Mouse (Mus musculus): ENCODE measurements around the gene Kbtbd6. TPM values are rescaled to one million over a fixed set of nuclear protein-coding genes. Genes with fewer than 3 reads are reported as not detected.

The Kbtbd6 gene
- polyA plus RNA-seq, 1 experiment from 2014 or later, result 0.98 TPM

GRCm38 (mm10) chr14:79480624-79481338 is 29.1 kb downstream of the Kbtbd6 start, which contains the start of gene Elf1:
Gene Elf1 (plus strand): TSS chr14:79481194.
- H3K4me2 ChIP-seq (replicated peaks; ENCODE audit: low read depth), result peak within 1 kb of the TSS; percentile 80
- no peaks in the 10 kb centered on the region for H3K4me1 ChIP-seq (replicated peaks; ENCODE audit: control insufficient read depth, insufficient read depth, low read length)
- H3K27ac ChIP-seq (ENCODE audit: low read depth, low read length), result peak within 1 kb of the TSS; percentile 100
- 0 out of 2 replicates have a peak, but pooled peaks cover 6% of the 10 kb centered on the region for H3K36me3 ChIP-seq (ENCODE audit: control insufficient read depth, insufficient read depth)
- peak within 1 kb of the TSS; percentile 95 for H3K4me3 ChIP-seq (ENCODE audit: low read depth, low read length)
- H3K9ac ChIP-seq (ENCODE audit: low read depth, low read length), result peak within 1 kb of the TSS; percentile 99
- no peak for TF ChIP-seq CTCF (IDR thresholded peaks at IDR 0.05; ENCODE audit: low read depth)
- no peaks in the 10 kb centered on the region for H3K9me3 ChIP-seq (ENCODE audit: control insufficient read depth)
- no peaks in the 10 kb centered on the region for H3K27me3 ChIP-seq (replicated peaks; ENCODE audit: control insufficient read depth, insufficient read depth, low read length)
- WGBS, result under 1% methylated on average over 72 of the region's 96 CpGs
- ATAC-seq, result peak; percentile 79

- peak within 1 kb of the TSS; percentile 80 for H3K4me2 ChIP-seq (replicated peaks; ENCODE audit: low read depth)
- H3K27ac ChIP-seq (ENCODE audit: low read depth, low read length), result peak within 1 kb of the TSS; percentile 100
- H3K36me3 ChIP-seq (ENCODE audit: control insufficient read depth, insufficient read depth), result 0 out of 2 replicates have a peak, but pooled peaks cover 5% of the 10 kb centered on the region
- no peaks in the 10 kb centered on the region; the same call in 1 of the 2 replicates for H3K4me1 ChIP-seq (replicated peaks; ENCODE audit: control insufficient read depth, insufficient read depth, low read length)
- peak within 1 kb of the TSS; percentile 99 for H3K9ac ChIP-seq (ENCODE audit: low read depth, low read length)
- WGBS, result under 1% methylated on average over 81 of the region's 86 CpGs
- peak within 1 kb of the TSS; percentile 95 for H3K4me3 ChIP-seq (ENCODE audit: low read depth, low read length)
- no peaks in the 10 kb centered on the region for H3K9me3 ChIP-seq (ENCODE audit: control insufficient read depth)
- ATAC-seq, result peak; percentile 84
- no peak for TF ChIP-seq CTCF (IDR thresholded peaks at IDR 0.05; ENCODE audit: low read depth)
- H3K27me3 ChIP-seq (replicated peaks; ENCODE audit: control insufficient read depth, insufficient read depth, low read length), result no peaks in the 10 kb centered on the region
Measured at GRCm38 (mm10) chr14:79481339-79482151, 29.9 kb downstream of the Kbtbd6 start, which contains the start of gene Wbp4. Gene Wbp4 (minus strand): TSS chr14:79481520.

- H3K27me3 ChIP-seq (replicated peaks; ENCODE audit: control insufficient read depth, insufficient read depth, low read length), result no peaks in the 10 kb centered on the region
- H3K36me3 ChIP-seq (ENCODE audit: control insufficient read depth, insufficient read depth), result no peaks in the 10 kb centered on the region
- no peak for TF ChIP-seq CTCF (IDR thresholded peaks at IDR 0.05; ENCODE audit: low read depth)
- H3K9ac ChIP-seq (ENCODE audit: low read depth, low read length), result peak overlapping the region; percentile 99
- H3K4me2 ChIP-seq (replicated peaks; ENCODE audit: low read depth), result peak overlapping the region; percentile 80
- no peaks in the 10 kb centered on the region for H3K9me3 ChIP-seq (ENCODE audit: control insufficient read depth)
- ATAC-seq, result no peak
- peaks cover 6% of the 10 kb centered on the region; the same call in 1 of the 2 replicates for H3K4me1 ChIP-seq (replicated peaks; ENCODE audit: control insufficient read depth, insufficient read depth, low read length)
- WGBS, result 0% methylated on average over 11 of the region's 11 CpGs
- peak overlapping the region; percentile 100 for H3K27ac ChIP-seq (ENCODE audit: low read depth, low read length)
- H3K4me3 ChIP-seq (ENCODE audit: low read depth, low read length), result peak overlapping the region; percentile 95
Measured at GRCm38 (mm10) chr14:79482251-79482661, 30.6 kb downstream of the Kbtbd6 start.

GRCm38 (mm10) chr14:79482747-79483355 is 31.2 kb downstream of the Kbtbd6 start:
- peak overlapping the region; percentile 80 for H3K4me2 ChIP-seq (replicated peaks; ENCODE audit: low read depth)
- ATAC-seq, result no peak
- H3K4me1 ChIP-seq (replicated peaks; ENCODE audit: control insufficient read depth, insufficient read depth, low read length), result peaks cover 6% of the 10 kb centered on the region; the same call in 1 of the 2 replicates
- H3K9me3 ChIP-seq (ENCODE audit: control insufficient read depth), result no peaks in the 10 kb centered on the region
- 11% methylated on average over 15 of the region's 15 CpGs for WGBS
- peak overlapping the region; percentile 95 for H3K4me3 ChIP-seq (ENCODE audit: low read depth, low read length)
- H3K27ac ChIP-seq (ENCODE audit: low read depth, low read length), result peak overlapping the region; percentile 100
- H3K36me3 ChIP-seq (ENCODE audit: control insufficient read depth, insufficient read depth), result no peaks in the 10 kb centered on the region
- H3K27me3 ChIP-seq (replicated peaks; ENCODE audit: control insufficient read depth, insufficient read depth, low read length), result no peaks in the 10 kb centered on the region
- TF ChIP-seq CTCF (IDR thresholded peaks at IDR 0.05; ENCODE audit: low read depth), result no peak
- peak overlapping the region; percentile 99 for H3K9ac ChIP-seq (ENCODE audit: low read depth, low read length)

- 28% methylated on average over 8 of the region's 8 CpGs for WGBS
- ATAC-seq, result no peak
- peaks cover 12% of the 10 kb centered on the region; the same call in 1 of the 2 replicates for H3K4me1 ChIP-seq (replicated peaks; ENCODE audit: control insufficient read depth, insufficient read depth, low read length)
Measured at GRCm38 (mm10) chr14:79483611-79484120, 32.0 kb downstream of the Kbtbd6 start.

More at GRCm38 (mm10) chr14:79483611-79484120, 32.0 kb downstream of the Kbtbd6 start:
- H3K36me3 ChIP-seq (ENCODE audit: control insufficient read depth, insufficient read depth), result no peaks in the 10 kb centered on the region
- H3K4me3 ChIP-seq (ENCODE audit: low read depth, low read length), result peak overlapping the region; percentile 95; the same call in 1 of the 2 replicates
- no peak overlapping the region for H3K9ac ChIP-seq (ENCODE audit: low read depth, low read length)
- no peak for TF ChIP-seq CTCF (IDR thresholded peaks at IDR 0.05; ENCODE audit: low read depth)
- H3K27ac ChIP-seq (ENCODE audit: low read depth, low read length), result peak overlapping the region; percentile 16; the same call in 1 of the 2 replicates
- H3K27me3 ChIP-seq (replicated peaks; ENCODE audit: control insufficient read depth, insufficient read depth, low read length), result no peaks in the 10 kb centered on the region
- no peaks in the 10 kb centered on the region for H3K9me3 ChIP-seq (ENCODE audit: control insufficient read depth)
- H3K4me2 ChIP-seq (replicated peaks; ENCODE audit: low read depth), result peak overlapping the region; percentile 80

Data from intestine, postnatal 0 days (tissue).